Mouse (Mus musculus) cerebellum, postnatal 4 days (tissue): ENCODE results near the gene Eif4g2.

Experiments
- DNase-seq, 2 experiments: peaks; one replicate each; pipeline ENCODE4 v3.0.0; 2022; ENCODE audit warnings: low spot score in 2 of 2, mixed read lengths in 1 of 2

The Eif4g2 gene

DNA sequence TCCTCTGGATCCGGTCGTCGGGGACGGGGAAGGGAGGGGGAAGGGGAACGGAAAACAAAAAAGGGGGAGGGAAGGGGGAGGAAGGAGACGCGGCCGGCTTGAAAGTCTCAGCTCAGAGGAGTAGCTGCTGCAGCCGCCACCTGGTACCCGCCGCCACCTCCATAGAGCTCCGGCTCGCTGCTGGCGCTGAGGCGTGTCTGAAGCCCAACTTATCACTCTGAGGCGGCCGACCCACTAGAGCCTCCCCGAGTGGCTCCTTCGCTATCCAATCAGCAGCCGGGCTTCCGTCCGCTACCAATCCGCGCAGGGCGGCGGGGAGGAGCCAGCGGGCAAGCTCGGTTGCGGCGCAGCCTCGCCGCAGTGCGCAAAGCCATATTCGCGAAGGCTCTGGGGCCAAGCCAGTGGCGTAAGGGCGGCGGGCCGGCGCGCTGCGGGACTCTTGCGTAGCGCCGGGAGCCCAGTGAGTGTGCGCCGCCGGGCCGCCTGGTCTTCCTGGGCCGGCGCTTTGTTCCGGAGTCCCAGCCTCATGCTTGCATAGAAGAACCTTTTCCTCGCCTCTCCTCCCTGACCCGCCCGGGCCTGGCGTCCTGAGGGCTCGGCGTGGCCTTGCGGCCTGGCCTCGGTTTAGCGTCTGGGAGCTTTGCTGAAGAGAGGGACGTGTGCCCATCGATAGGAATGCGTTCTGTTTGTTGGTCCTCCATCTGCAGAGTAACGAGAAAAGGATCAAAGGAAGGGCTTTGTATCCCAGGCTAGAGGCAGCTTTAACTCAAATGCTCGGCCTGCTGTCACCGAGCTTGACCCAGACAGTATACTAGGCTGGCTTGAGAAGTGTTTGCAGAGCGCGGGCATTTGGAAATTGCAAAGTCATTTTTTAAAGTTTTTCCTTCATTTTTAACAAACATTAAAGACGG, at the start of gene Eif4g2:
Gene Eif4g2, minus strand, starts transcription at position 209 of the 911 bp plus-strand sequence.
- DNase-seq, result peak; percentile 97 to 98

DNA sequence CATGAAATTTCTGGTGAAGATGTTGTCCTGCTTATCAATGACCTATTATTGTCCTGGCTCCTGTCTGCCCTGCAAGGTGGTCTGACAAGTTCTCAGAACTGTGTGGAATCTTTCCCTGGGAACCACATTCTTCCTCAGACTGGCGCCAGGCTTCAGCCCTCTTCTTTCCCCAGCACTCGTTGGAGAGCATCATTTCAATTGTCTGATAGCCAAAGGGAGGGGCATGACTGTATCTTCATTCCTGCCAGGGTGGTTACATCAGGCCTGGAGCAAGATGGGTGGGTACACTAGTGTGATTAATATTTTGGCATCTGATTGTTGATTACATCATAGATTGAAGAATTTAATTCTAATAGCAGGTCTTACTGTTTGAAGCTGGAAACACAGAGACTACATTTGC, 49.8 kb upstream of the Eif4g2 start:
- DNase-seq, result no peak

- no peak for DNase-seq
Measured at GRCm38 (mm10) chr7:111126636-111127395, 44.0 kb upstream of the Eif4g2 start.

- DNase-seq, result no peak
Measured at GRCm38 (mm10) chr7:111123761-111124546, 41.1 kb upstream of the Eif4g2 start.

GRCm38 (mm10) chr7:111122531-111123130, 39.8 kb upstream of the Eif4g2 start:
- peak; percentile 96 to 99 for DNase-seq

DNA sequence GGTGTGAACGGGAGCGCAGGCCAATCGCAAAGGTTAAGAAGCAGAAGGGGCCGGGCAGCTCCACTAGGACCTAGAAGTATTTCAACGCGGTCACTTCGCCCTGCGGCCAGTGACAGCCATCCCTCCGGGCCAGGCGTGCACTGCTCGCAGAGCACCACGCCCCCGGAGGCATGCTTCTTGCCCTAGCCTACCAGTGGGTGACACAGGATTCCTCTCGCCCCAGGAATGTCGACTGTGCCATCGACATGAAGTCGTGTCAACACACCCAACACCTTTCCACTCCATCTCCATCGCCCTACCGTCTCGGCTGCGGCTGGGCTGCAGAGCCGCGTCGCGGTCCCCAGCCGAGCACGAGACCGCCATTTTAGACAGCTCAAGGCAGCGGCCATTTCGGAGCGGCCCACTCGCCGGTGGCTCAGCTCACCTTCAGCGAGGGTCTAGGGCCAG, 39.3 kb upstream of the Eif4g2 start:
- DNase-seq, result peak; percentile 37 to 68

DNA sequence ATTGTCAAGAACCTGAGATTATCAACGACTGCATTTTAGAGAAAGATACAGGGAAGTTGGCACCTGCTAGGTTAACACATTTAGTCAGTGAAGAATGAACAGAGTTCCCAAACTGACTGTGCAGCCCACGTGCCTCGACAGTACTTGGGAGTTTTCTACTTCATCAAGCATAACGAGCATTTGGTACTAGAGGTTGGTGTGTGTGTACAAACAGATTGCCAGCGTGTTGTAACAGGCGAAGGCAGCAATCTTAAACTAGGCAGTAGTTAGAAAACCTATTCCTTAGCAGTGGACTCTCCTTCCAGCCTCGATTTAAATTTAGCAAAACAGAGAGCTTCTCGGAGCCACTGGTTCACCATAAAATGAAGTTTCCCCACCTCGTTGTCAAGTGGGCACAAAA, 38.7 kb upstream of the Eif4g2 start:
- peak in 1 of 2 experiments; percentile 8 for DNase-seq

DNA sequence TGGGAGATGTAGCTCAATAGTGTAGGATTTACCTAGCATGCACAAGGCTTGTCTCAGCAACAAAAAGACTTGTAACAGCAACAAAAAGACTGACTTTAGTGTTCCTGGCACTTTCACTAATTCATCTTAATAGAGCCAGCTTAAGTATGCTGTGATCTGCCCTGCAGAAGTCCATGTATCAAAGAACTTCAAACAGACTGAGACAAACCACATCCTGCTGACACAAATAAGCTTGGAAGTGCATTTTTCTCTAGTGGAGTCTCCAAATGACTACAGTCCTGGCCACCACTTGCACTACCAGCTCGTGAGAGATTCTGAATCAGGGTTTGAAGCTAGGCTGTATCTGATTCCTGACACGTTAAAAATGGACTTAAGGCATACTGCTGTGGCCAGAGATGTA, 26.7 kb upstream of the Eif4g2 start:
- DNase-seq, result no peak

DNA sequence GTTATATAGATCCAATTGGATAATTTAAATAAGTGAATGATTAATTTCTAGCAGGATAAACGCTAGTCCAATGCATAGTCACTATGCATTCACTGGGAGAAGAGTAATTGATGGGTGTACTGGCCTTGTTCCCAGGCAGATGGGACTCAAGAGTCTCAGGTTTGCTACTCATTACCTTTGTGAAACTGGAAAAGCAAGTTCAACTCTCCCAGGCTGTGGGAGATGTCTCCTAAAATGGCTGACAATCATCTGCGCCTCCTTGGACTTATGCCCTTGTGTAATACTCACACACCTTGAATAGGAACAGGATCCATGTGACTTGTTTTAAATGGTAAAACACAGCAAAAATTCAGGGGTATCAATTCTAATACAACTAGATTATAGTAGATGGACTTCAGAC, 26.3 kb upstream of the Eif4g2 start:
- DNase-seq, result no peak

GRCm38 (mm10) chr7:111098196-111098595, 15.4 kb upstream of the Eif4g2 start:
- DNase-seq, result no peak

GRCm38 (mm10) chr7:111095169-111095568, 12.3 kb upstream of the Eif4g2 start:
- no peak for DNase-seq

- no peak for DNase-seq
Measured at GRCm38 (mm10) chr7:111085153-111085552, 2.3 kb upstream of the Eif4g2 start.

- no peak for DNase-seq
Measured at GRCm38 (mm10) chr7:111084443-111084842, 1.6 kb upstream of the Eif4g2 start.

DNA sequence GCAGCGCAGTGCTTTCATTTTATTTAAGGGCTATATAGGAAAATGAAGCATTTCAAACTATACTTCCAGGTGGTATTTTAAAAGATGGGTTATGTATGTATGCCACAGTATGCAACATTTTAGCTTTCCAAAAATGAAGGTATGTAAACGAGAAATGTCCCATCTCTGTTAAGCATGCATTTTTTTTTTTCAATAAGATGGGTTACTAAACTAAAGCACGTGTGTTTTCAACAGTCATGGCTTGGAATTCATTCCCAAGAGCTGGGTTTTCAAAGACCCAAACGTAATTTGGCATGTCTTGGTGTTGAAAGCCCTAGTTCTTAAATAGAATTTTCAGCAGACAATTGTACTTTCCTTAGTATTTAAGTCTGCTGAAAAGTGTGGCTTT, 897 bp upstream of the Eif4g2 start:
- DNase-seq, result no peak

- peak; percentile 59 to 84 for DNase-seq
Measured at GRCm38 (mm10) chr7:111082043-111082821, 598 bp downstream of the Eif4g2 start.

DNA sequence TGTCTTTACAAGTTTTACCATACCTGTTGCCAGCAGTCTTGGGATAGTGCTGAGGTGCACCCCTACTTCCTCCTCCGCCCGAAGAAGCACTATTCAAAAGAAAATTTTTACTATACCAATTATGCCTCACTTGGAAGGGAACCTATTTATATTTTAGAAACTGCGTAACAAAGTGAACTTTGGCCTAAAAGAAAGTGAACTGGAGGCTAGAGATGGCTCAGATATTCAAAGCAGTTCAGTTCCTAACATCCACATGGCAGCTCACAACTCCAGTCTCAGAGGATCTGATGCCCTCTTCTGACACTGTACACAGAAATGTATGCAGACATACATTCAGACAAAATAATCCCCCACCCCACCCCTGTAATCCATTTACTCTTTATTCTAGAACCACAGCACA, 2.0 kb downstream of the Eif4g2 start:
- no peak for DNase-seq

GRCm38 (mm10) chr7:111080026-111080425, 2.8 kb downstream of the Eif4g2 start:
- DNase-seq, result no peak

- no peak for DNase-seq
Measured at GRCm38 (mm10) chr7:111078271-111078670, 4.6 kb downstream of the Eif4g2 start.

DNA sequence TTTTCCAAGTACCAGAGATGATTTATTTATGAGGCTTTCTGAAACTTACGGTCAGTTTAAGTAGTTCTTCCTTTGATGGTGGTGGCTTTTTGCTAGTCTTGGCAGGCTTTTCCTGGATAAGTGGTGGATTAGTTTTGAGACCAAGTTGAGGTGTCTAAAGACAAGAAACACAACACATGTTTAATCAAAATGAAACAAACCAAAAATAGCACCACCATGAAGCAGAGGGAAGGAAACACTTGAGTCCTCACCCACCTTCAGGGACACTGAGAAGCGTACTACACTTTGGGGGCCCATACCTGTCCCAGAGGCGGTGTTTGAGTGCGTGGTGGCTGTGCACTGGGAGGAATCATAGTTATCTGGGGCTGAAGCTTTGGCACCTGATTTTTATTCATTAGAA, 7.5 kb downstream of the Eif4g2 start:
- DNase-seq, result no peak

GRCm38 (mm10) chr7:111072410-111072809, 10.4 kb downstream of the Eif4g2 start:
- no peak for DNase-seq

GRCm38 (mm10) chr7:111070167-111070496, 12.7 kb downstream of the Eif4g2 start:
- DNase-seq, result no peak
